9 mouse cellular contexts compared by ENCODE assay signal in genomic region chr3:59130431-59130830, GRCm38 (mm10). TPM values are rescaled to one million over a fixed set of nuclear protein-coding genes. Genes with fewer than 3 reads are reported as not detected.
DNase-seq lines count a peak whose midpoint lies in the region; ATAC-seq lines count a peak whose summit lies in the region.
"Had no signal": no experiment of that assay in that cellular context is flagged by ENCODE, and none has a peak within 500 bp of the region (broad histone marks: within the 10 kb centered on the region; RNA-seq: fewer than 3 reads in every experiment).

No protein-coding gene starts in this region.

- intact Hi-C loops in left cerebral cortex, postnatal 4 days (cut with DNase I): no loop called here

- H3K4me2 ChIP-seq in embryonic facial prominence, embryonic 14.5 days (ENCODE audit: low read depth, low read length): no peak overlapping the region
- H3K4me2 ChIP-seq in liver, embryonic 16.5 days (ENCODE audit: low read depth, low read length): peak overlapping the region; percentile 53
- no peak overlapping the region for H3K4me2 ChIP-seq in forebrain, embryonic 16.5 days (ENCODE audit: low read length)
- H3K4me2 ChIP-seq: limb, embryonic 15.5 days had no signal

- no peak overlapping the region for H3K4me3 ChIP-seq in embryonic facial prominence, embryonic 14.5 days (ENCODE audit: low read depth, low read length)
- H3K4me3 ChIP-seq in liver, embryonic 16.5 days (ENCODE audit: low read depth, low read length): peak overlapping the region; percentile 44
- H3K4me3 ChIP-seq in forebrain, embryonic 16.5 days (replicated peaks; ENCODE audit: low read length): no peak overlapping the region
- H3K4me3 ChIP-seq: limb, embryonic 15.5 days had no signal

- 39% methylated on average over 8 of the region's 8 CpGs for WGBS in embryonic facial prominence, embryonic 14.5 days
- 15% methylated on average over 8 of the region's 8 CpGs for WGBS in liver, embryonic 16.5 days (ENCODE audit: insufficient replicate concordance)
- 77% methylated on average over 8 of the region's 8 CpGs for WGBS in forebrain, embryonic 16.5 days

- no peaks in the 10 kb centered on the region for H3K27me3 ChIP-seq in embryonic facial prominence, embryonic 14.5 days (replicated peaks; ENCODE audit: control insufficient read depth, insufficient read depth, low read length)
- H3K27me3 ChIP-seq in liver, embryonic 16.5 days (ENCODE audit: control insufficient read depth, insufficient read depth, low read depth, low read length): no peaks in the 10 kb centered on the region
- H3K27me3 ChIP-seq in forebrain, embryonic 16.5 days (replicated peaks; ENCODE audit: control insufficient read depth, insufficient read depth, low read length): no peaks in the 10 kb centered on the region
- H3K27me3 ChIP-seq: limb, embryonic 15.5 days had no signal

- no peak overlapping the region for H3K9ac ChIP-seq in embryonic facial prominence, embryonic 14.5 days (ENCODE audit: low read depth, low read length)
- H3K9ac ChIP-seq in liver, embryonic 16.5 days (ENCODE audit: low read depth, low read length): no peak overlapping the region
- H3K9ac ChIP-seq in forebrain, embryonic 16.5 days (replicated peaks; ENCODE audit: low read depth, low read length): no peak overlapping the region
- H3K9ac ChIP-seq: limb, embryonic 15.5 days had no signal

- DNase-seq in layer of hippocampus, adult 9-11 months: peak; percentile 14
- DNase-seq in layer of hippocampus, postnatal 14 days (ENCODE audit: low spot score in 2 of 2): no peak
- DNase-seq in embryonic facial prominence, embryonic 14.5 days (ENCODE audit: low spot score): no peak
- peak; percentile 25 to 26 for DNase-seq in thymus, postnatal 36 days
- no peak for DNase-seq in cerebellum, adult 11-12 months
- DNase-seq in left cerebral cortex, postnatal 4 days: no peak

- peaks cover 8% of the 10 kb centered on the region; the same call in 1 of the 2 replicates for H3K4me1 ChIP-seq in embryonic facial prominence, embryonic 14.5 days (ENCODE audit: control insufficient read depth, insufficient read depth, low read length)
- peaks cover 14% of the 10 kb centered on the region for H3K4me1 ChIP-seq in liver, embryonic 16.5 days (ENCODE audit: control insufficient read depth, low read depth, low read length)
- H3K4me1 ChIP-seq in forebrain, embryonic 16.5 days (replicated peaks; ENCODE audit: control insufficient read depth, insufficient read depth, low read length): no peaks in the 10 kb centered on the region
- H3K4me1 ChIP-seq: limb, embryonic 15.5 days had no signal

- no peaks in the 10 kb centered on the region for H3K36me3 ChIP-seq in embryonic facial prominence, embryonic 14.5 days (ENCODE audit: control insufficient read depth, insufficient read depth, low read length)
- no peaks in the 10 kb centered on the region for H3K36me3 ChIP-seq in liver, embryonic 16.5 days (ENCODE audit: control insufficient read depth, insufficient read depth)
- H3K36me3 ChIP-seq in forebrain, embryonic 16.5 days (ENCODE audit: control insufficient read depth, insufficient read depth): no peaks in the 10 kb centered on the region
- H3K36me3 ChIP-seq: limb, embryonic 15.5 days had no signal

- no peaks in the 10 kb centered on the region for H3K9me3 ChIP-seq in embryonic facial prominence, embryonic 14.5 days (ENCODE audit: control insufficient read depth, low read length)
- H3K9me3 ChIP-seq in liver, embryonic 16.5 days (replicated peaks; ENCODE audit: control insufficient read depth, low read length): no peaks in the 10 kb centered on the region
- H3K9me3 ChIP-seq in forebrain, embryonic 16.5 days (ENCODE audit: control insufficient read depth, low read length): no peaks in the 10 kb centered on the region
- H3K9me3 ChIP-seq: limb, embryonic 15.5 days had no signal

- ATAC-seq in embryonic facial prominence, embryonic 14.5 days (ENCODE audit: low read depth): peak; percentile 50; the same call in 1 of the 2 replicates
- peak; percentile 72 for ATAC-seq in liver, embryonic 16.5 days (ENCODE audit: low read depth)
- no peak for ATAC-seq in forebrain, embryonic 16.5 days

- H3K27ac ChIP-seq in embryonic facial prominence, embryonic 14.5 days (replicated peaks; ENCODE audit: low read depth, low read length): no peak overlapping the region
- peak overlapping the region; percentile 69 for H3K27ac ChIP-seq in liver, embryonic 16.5 days (ENCODE audit: low read length)
- no peak overlapping the region for H3K27ac ChIP-seq in forebrain, embryonic 16.5 days (ENCODE audit: low read length)
- H3K27ac ChIP-seq: limb, embryonic 15.5 days had no signal

RNA-seq across cellular contexts. Expression of gene P2ry14, which starts 23.0 kb away (rescaled TPM):
- 1 to 10 TPM; 2.8 to 3.1 TPM for total RNA-seq in layer of hippocampus, postnatal 14 days (2021)
- polyA plus RNA-seq in embryonic facial prominence, embryonic 14.5 days (2014; fragmentation: Nextera tagmentation; extraction: Ambion mirVana): 1.8 and 2.1 TPM in 2 replicates
- 7.6 and 9.9 TPM in 2 replicates for polyA plus RNA-seq in liver, embryonic 16.5 days (2015; fragmentation: Nextera tagmentation; extraction: Ambion mirVana)
- 1 to 10 TPM in 1 of 2 experiments, under 1 TPM in 1; 0.70 to 1.0 TPM for total RNA-seq in left cerebral cortex, postnatal 4 days (2021)
- polyA plus RNA-seq in forebrain, embryonic 16.5 days (2015; fragmentation: Nextera tagmentation; extraction: Ambion mirVana): 3.9 and 4.3 TPM in 2 replicates

RNA-seq across cellular contexts. Expression of gene Gpr171, which starts 28.8 kb away (rescaled TPM):
- not detected for total RNA-seq in layer of hippocampus, postnatal 14 days (2021)
- 0.80 and 1.1 TPM in 2 replicates for polyA plus RNA-seq in embryonic facial prominence, embryonic 14.5 days (2014; fragmentation: Nextera tagmentation; extraction: Ambion mirVana)
- polyA plus RNA-seq in liver, embryonic 16.5 days (2015; fragmentation: Nextera tagmentation; extraction: Ambion mirVana): 0.73 and 0.84 TPM in 2 replicates
- total RNA-seq in left cerebral cortex, postnatal 4 days (2021): not detected
- polyA plus RNA-seq in forebrain, embryonic 16.5 days (2015; fragmentation: Nextera tagmentation; extraction: Ambion mirVana): 0.81 and 1.8 TPM in 2 replicates

Comparison
In these comparisons a context has a peak if more than half of its experiments do, and no peak if none do; other contexts are left out.
1. DNase-seq: peak in layer of hippocampus, adult 9-11 months (single experiment) and thymus, postnatal 36 days (2 of 2); none in layer of hippocampus, postnatal 14 days (0 of 2), embryonic facial prominence, embryonic 14.5 days (single experiment), cerebellum, adult 11-12 months (single experiment) and left cerebral cortex, postnatal 4 days (single experiment).